Mouse (Mus musculus): ENCODE results near the gene Nf1. TPM values are rescaled to one million over a fixed set of nuclear protein-coding genes. Genes with fewer than 3 reads are reported as not detected.

Gene Nf1
- polyA plus RNA-seq, 1 experiment = 14.9 TPM

DNA sequence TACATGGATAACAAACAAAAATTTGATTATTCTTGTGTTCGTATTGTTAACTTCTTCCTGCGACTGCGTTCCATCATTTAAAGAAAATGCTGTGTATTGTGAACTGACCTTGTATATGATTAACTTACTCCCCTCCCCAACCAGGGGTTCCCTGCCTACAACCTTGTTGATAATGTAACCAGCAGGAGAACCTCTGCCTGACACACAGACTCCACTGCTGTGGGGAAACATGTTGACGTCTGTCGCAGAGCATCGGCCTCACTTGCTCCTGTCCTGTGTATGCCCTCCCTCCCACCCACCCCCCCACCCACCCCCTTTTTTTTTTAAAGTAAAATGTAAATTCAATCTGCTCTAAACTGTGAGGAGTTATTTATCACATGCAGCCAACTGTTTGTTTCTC is 241.8 kb downstream of the Nf1 start:
- Histone ChIP-seq H3K4me1 (ENCODE audit: control insufficient read depth, insufficient read depth, low read length) (no peaks in the 10 kb centered on the region), H3K4me3 (replicated peaks; ENCODE audit: extremely low read depth, low read depth, low read length) (no peak overlapping the region)
- DNase-seq = no peak
- no peak for TF ChIP-seq POLR2A (IDR thresholded peaks at IDR 0.05; ENCODE audit: borderline replicate concordance, extremely low read depth, low read depth, low read length)
- no peak for TF ChIP-seq CTCF (IDR thresholded peaks at IDR 0.05; ENCODE audit: insufficient read depth, low read length)
- WGBS = 93% methylated on average over 6 of the region's 6 CpGs

DNA sequence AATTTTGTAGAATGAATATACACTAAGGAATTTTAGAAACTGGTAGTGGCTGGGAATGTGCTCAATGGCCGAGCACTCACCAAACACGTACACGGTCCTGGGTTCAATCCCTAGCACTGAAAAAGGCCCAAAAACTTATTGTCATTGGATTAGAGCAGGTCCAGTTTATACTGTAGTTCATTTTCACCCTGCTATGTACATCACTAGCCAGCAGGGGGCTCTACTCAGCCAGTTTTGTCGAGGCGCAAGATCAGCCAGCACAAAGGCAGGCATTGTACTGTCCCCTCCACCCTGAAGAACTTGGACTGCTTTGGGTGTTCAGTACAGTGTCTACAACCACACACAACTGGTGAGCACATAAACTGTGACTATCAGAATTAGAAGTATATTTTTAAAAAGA is 244.7 kb downstream of the Nf1 start:
- peak; percentile 89 for TF ChIP-seq CTCF (IDR thresholded peaks at IDR 0.05; ENCODE audit: insufficient read depth, low read length)
- TF ChIP-seq POLR2A (IDR thresholded peaks at IDR 0.05; ENCODE audit: borderline replicate concordance, extremely low read depth, low read depth, low read length) = no peak
- 8% methylated on average over 5 of the region's 5 CpGs for WGBS
- no peaks in the 10 kb centered on the region for H3K4me1 ChIP-seq (ENCODE audit: control insufficient read depth, insufficient read depth, low read length)
- H3K4me3 ChIP-seq (replicated peaks; ENCODE audit: extremely low read depth, low read depth, low read length) = no peak overlapping the region
- DNase-seq = peak; percentile 37

DNA sequence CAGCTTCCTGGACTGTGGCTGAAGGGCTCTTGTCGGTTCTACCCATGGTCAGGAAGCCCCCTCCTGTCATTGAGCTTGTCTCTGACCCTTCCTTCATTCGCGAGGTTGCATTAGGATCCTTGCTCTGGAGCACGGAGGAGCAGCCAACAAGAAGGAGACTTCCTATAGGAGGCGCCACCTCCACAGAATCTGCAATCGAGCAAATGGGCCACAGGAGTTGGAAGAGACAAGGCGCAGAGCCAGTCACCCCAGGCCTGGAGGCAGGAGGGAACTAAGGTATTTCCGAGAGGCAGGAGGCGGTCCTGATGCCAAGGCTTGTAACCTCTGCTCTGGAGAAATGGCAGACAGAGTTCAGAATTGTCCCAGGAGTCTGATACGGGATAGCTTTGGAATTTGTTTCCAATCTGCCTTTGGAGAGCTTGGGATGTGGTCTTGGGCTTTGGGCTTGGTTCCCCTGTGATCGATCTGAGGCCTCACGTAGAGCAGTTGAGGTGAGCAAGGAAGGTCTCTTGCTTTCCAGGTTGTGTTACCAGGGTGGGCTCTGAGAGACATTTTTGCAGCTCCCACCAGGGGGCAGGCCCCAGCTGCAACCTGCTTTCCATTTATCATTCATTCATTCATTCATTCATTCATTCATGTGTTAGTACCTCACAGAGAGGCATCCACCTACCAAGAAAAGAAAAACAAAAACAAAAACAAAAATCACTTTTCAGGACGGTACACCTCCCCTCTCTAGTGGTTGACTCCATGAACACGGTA is 250.0 kb downstream of the Nf1 start:
- no peak for DNase-seq
- TF ChIP-seq POLR2A (IDR thresholded peaks at IDR 0.05; ENCODE audit: borderline replicate concordance, extremely low read depth, low read depth, low read length) = no peak
- peak; percentile 12; the same call in 1 of the 2 replicates for TF ChIP-seq CTCF (IDR thresholded peaks at IDR 0.05; ENCODE audit: insufficient read depth, low read length)
- 52% methylated on average over 14 of the region's 14 CpGs for WGBS
- Histone ChIP-seq H3K4me3 (replicated peaks; ENCODE audit: extremely low read depth, low read depth, low read length) (no peak overlapping the region), H3K4me1 (ENCODE audit: control insufficient read depth, insufficient read depth, low read length) (peaks cover 5% of the 10 kb centered on the region; the same call in 1 of the 2 replicates)

DNA sequence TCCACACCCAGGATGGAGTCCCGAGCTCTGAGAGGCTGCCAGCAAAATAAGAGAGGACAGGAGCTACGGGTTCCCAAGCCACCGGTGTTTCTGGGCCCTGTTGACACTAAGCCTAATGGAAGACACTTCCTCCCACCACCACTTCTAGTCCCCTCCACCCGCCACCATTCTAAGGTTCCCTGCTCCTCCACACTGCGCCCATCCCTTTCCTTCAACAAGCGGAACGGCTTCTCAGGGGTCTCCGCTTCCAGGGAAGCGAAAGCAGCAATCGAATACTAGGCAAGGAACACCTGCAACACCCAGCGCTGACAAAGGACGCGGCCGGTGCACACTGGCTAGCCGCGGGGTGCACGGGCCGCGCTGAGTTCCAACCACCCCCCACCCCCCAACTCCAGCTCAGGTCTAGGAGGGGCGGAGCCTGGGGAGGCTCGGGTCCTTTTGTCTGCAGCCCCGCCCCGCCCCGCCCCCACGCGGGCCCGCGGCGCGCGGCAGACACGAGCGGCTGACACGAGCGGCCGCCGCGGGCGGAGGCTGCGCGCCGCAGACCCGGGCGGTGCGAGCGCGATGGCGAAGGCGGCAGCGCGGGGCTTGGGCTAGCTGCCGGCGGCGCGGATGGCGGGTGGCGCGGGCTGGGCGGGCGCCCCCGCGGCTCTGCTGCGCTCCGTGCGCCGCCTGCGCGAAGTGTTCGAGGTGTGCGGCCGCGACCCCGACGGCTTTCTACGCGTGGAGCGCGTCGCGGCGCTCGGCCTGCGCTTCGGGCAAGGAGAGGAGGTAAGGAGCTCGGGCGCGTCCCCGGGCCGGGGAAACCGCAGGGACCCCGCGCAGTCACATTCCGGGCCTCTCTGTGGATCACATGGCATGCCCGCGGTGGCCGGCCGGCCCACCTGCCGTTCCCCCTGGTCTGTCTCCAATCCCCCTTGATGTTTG is 251.4 kb downstream of the Nf1 start, which contains the start of gene Rab11fip4:
TSS of gene Rab11fip4 (plus strand) at position 549 of the 927 bp plus-strand sequence.
- no peak for TF ChIP-seq POLR2A (IDR thresholded peaks at IDR 0.05; ENCODE audit: borderline replicate concordance, extremely low read depth, low read depth, low read length)
- no peak for TF ChIP-seq CTCF (IDR thresholded peaks at IDR 0.05; ENCODE audit: insufficient read depth, low read length)
- WGBS = 2% methylated on average over 98 of the region's 98 CpGs
- DNase-seq = no peak
- peak within 1 kb of the TSS; percentile 20 for H3K4me3 ChIP-seq (replicated peaks; ENCODE audit: extremely low read depth, low read depth, low read length)
- peaks cover 5% of the 10 kb centered on the region; the same call in 1 of the 2 replicates for H3K4me1 ChIP-seq (ENCODE audit: control insufficient read depth, insufficient read depth, low read length)

DNA sequence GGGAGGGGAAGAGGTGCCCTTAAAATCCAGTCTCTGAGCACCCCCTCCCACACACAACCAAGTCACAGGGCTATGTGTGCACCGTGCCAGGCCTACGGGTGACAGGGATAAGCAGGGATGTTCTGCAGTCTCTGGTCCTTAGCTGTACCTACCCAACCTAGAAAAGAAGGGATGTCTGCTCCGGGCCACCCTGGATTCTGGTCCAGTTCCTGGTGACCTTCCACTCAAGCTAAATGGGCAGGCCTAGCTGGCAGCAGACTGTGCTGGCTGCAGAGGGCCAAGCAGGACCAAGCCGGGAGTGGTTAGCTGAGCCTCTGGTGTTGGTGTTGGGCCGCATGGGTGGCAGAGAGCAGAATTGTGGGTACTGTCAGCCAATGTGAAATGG is 252.1 kb downstream of the Nf1 start:
- TF ChIP-seq POLR2A (IDR thresholded peaks at IDR 0.05; ENCODE audit: borderline replicate concordance, extremely low read depth, low read depth, low read length) = no peak
- no peak for TF ChIP-seq CTCF (IDR thresholded peaks at IDR 0.05; ENCODE audit: insufficient read depth, low read length)
- Histone ChIP-seq H3K4me3 (replicated peaks; ENCODE audit: extremely low read depth, low read depth, low read length) (no peak overlapping the region), H3K4me1 (ENCODE audit: control insufficient read depth, insufficient read depth, low read length) (peaks cover 5% of the 10 kb centered on the region; the same call in 1 of the 2 replicates)
- no peak for DNase-seq
- 36% methylated on average over 5 of the region's 5 CpGs for WGBS

DNA sequence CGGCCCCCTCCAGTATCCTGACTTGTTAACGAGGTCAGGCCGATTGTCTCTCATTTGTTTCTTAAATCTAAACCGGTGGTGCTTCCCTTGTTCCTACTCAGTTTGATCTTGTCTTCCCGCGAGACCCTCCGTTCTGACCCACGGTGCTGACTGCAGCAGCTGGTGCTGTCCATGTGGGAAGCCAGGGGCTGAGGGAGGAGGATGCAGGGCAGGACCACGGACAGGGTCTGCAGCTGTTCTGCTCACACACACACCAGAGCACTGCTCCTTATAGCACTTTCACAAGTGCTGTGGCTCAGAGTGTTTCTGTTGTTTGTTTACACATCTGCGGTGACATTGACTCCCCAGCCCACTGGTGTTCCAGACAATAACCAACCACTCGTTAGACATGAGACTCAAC is 254.0 kb downstream of the Nf1 start:
- TF ChIP-seq POLR2A (IDR thresholded peaks at IDR 0.05; ENCODE audit: borderline replicate concordance, extremely low read depth, low read depth, low read length) (no peak), CTCF (IDR thresholded peaks at IDR 0.05; ENCODE audit: insufficient read depth, low read length) (no peak)
- Histone ChIP-seq H3K4me1 (ENCODE audit: control insufficient read depth, insufficient read depth, low read length) (peaks cover 5% of the 10 kb centered on the region; the same call in 1 of the 2 replicates), H3K4me3 (replicated peaks; ENCODE audit: extremely low read depth, low read depth, low read length) (no peak overlapping the region)
- DNase-seq = no peak
- 32% methylated on average over 11 of the region's 11 CpGs for WGBS

DNA sequence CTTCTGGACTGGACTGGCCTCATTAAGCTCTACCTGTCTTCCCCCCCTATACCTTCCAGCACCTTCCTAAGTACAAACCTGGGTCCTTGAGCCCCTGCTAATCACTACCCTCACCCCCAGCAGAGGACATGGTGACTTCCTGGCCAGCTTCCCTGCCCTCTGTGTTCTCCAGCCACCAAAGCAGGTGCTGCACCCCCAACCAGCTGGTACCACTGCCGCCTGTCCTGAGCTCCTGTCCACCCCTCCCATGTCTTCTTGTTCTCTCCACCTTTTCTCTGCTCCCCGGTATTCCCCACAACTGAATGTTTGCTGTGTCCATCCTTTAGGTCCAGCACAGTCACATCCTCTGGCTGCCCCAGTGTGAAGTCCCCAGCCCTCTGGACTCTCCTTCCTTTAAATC is 271.0 kb downstream of the Nf1 start:
- DNase-seq = no peak
- H3K4me3 ChIP-seq (replicated peaks; ENCODE audit: extremely low read depth, low read depth, low read length) = no peak overlapping the region
- 62% methylated on average over 2 of the region's 2 CpGs for WGBS
- no peak for TF ChIP-seq CTCF (IDR thresholded peaks at IDR 0.05; ENCODE audit: insufficient read depth, low read length)
- TF ChIP-seq POLR2A (IDR thresholded peaks at IDR 0.05; ENCODE audit: borderline replicate concordance, extremely low read depth, low read depth, low read length) = no peak
- no peaks in the 10 kb centered on the region for H3K4me1 ChIP-seq (ENCODE audit: control insufficient read depth, insufficient read depth, low read length)

DNA sequence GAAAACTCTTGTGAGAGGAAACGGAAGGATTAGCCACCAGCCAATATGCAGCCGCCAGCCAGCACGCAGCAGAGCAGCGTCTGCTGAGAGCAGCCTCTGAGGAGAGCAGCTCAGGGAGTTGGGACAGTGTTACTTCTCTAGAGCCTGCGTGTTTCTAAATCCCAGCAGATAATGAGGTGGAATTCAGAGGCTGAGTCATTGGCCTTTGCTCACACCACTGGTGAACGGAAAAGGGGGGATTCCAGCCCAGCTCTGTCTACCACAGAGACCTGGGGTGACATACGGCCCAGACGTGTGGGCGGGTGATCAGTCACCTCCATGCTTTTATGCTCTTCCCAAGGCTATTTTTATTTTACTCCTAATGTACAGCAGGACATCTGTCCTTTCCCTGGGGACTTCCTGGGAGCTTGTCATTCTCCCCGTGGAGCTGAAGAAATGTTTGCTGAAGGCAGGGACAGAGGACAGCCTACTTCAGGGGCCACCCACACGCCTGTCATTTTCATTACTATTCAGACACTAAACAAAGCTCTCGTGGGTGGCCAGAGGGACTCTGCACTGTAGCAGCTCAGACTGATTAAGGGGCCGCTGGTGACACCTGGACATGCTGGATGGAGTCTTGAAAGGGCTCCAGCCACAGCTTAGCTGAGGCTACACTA is 271.6 kb downstream of the Nf1 start:
- no peak for TF ChIP-seq CTCF (IDR thresholded peaks at IDR 0.05; ENCODE audit: insufficient read depth, low read length)
- TF ChIP-seq POLR2A (IDR thresholded peaks at IDR 0.05; ENCODE audit: borderline replicate concordance, extremely low read depth, low read depth, low read length) = no peak
- Histone ChIP-seq H3K4me1 (ENCODE audit: control insufficient read depth, insufficient read depth, low read length) (no peaks in the 10 kb centered on the region), H3K4me3 (replicated peaks; ENCODE audit: extremely low read depth, low read depth, low read length) (no peak overlapping the region)
- DNase-seq = no peak
- 24% methylated on average over 13 of the region's 13 CpGs for whole genome bisulfite sequencing

- 9% methylated on average over 1 of the region's 1 CpGs for WGBS
- no peak for DNase-seq
- no peaks in the 10 kb centered on the region for H3K4me1 ChIP-seq (ENCODE audit: control insufficient read depth, insufficient read depth, low read length)
- no peak for TF ChIP-seq CTCF (IDR thresholded peaks at IDR 0.05; ENCODE audit: insufficient read depth, low read length)
- no peak for TF ChIP-seq POLR2A (IDR thresholded peaks at IDR 0.05; ENCODE audit: borderline replicate concordance, extremely low read depth, low read depth, low read length)
- H3K4me3 ChIP-seq (replicated peaks; ENCODE audit: extremely low read depth, low read depth, low read length) = no peak overlapping the region
Measured at GRCm38 (mm10) chr11:79612046-79612600, 272.6 kb downstream of the Nf1 start.
